Mouse (Mus musculus): Measurements from ENCODE around the gene Rps27rt. TPM values are rescaled to one million over a fixed set of nuclear protein-coding genes. Genes with fewer than 3 reads are reported as not detected.
"Not testable (repeated sequence)": the region's sequence is repeated elsewhere in the genome, so short reads cannot be mapped to it uniquely, and the experiment has no call there.

Rps27rt gene
- total RNA-seq, 2 experiments from 2014 or later: 43.0 to 65.9 TPM

DNA sequence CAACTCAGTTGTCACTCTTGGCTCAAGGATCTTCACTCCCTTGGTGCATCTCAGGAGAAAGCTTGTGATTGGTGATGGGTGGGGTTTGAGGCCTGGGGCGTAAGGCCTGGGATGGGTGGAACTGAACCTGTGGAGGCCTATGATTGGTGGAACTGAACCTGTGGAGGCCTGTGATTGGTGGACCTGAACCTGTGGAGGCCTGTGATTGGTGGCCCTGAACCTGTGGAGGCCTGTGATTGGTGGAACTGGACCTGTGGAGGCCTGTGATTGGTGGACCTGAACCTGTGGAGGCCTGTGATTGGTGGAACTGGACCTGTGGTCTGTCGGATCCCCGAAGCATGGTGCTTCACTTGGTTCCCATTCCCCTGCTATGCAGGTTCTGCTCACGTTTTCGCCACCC lies 3.2 kb upstream of the Rps27rt start:
- DNase-seq: no peak

DNA sequence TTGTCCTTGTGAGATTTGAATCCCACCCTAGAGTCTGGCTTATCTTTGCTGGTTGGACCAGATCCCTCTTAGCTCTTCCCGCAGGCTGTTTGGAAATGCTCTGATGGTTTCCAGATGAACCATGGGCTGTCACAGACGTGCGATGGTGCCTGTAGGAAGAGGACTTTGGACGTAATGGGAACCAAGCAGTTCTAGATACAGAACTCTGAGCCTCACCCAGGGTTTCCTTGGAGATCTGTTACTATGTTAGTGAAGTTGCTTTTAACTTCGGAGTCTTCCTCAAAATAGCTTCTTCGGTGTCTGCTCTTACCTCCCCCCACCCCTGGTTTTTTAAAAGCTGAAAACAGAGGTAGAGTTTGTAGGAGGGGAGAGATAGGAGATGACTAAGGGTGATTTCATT lies 2.6 kb downstream of the Rps27rt start:
- DNase-seq: no peak

DNA sequence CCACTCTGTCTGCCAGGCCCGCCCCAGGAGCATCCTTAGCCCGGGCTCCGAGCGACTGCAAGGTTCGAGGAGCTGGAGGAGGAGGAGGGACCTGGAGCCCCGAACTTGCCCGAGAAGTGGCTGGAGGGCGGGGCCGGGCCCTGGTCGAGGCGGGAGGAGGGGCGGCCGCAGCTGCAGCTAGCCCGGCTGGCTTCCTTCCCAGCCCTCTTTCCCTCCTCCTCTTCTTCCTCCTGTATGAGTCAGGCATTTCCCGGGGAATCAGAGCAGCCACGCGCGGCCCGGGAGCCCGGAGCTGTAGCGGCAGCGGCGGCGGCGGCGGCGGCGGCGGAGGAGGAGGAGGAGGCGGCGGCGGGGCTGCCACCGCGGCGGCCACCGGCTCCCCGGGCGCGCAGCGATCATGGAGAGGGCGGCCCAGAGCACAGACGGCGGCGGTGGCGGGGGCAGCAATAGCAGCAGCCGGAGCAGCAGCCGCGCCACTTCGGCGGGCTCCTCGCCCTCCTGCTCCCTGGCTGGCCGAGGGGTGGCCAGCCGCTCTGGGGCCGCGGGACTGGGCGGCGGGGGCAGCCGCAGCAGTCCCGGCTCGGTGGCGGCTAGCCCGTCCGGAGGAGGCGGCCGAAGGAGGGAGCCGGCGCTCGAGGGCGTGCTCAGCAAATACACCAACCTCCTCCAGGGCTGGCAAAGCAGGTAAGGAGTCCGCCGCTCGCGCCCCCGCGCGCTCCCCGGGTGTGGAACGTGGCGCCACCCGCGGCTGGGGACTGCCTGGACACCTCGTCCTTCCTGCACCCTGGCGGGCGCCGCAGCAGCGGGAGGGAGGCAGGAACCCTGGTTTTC lies 4.0 kb downstream of the Rps27rt start, which contains the start of gene Osbpl10:
TSS of gene Osbpl10 (plus strand) at position 289 of the 831 bp plus-strand sequence.
- peak; percentile 88 for DNase-seq

DNA sequence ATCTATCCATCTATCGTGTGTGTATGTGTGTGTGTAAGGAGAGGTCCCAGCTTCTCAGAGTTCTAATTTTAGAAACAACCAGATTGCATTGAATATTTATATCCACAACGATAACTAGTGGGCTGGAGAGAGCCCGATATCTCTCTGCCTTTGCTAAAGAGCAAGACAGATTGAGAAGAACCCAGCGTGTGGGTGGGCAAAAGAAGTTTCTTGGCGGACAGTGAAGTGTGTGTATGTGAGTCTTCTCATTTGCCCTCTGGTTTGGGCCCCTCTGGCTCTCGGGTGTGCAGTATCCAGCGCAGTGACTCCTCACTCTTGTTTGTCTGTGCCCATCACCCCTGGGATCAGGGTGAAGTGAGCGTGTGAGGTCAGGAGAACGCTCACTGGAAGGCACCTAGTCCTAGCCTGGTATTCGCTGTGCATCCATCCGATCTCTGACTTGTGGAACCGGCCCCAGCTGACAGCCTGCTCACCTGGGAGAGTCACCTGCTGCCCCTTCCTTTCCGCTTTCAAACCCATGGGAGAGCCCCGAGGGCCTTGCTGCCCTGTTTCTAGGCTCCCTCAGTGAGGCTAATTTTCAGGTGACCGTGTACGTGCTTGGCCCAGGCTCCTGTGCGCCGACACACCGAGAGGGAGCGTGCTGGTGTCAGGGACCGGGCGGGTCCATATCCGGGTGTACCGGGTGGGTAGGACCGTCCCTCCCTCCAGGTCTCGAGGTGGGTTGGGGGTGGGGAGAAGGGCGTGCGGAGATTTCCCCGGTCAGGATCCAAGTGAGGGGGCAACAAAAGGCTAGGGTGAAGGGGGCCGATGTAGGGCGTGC lies 4.9 kb downstream of the Rps27rt start:
- no peak for DNase-seq

DNA sequence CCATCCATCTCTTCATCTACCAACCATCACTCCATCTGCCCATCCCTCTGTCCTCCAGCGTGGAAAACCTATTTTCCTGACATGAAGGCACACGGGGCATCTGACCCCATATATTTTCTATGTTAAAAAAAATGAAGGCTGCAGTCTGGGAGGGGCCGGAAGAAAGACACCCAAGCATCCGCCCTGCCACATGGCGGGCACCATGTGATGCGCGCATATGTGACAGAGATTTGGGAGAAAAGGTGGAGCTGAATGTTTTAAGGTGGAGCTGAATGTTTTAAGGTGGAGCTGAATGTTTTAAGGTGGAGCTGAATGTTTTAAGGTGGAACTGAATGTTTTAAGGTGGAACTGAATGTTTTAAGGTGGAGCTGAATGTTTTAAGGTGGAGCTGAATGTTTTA lies 16.3 kb downstream of the Rps27rt start:
- not testable (repeated sequence) for DNase-seq

DNA sequence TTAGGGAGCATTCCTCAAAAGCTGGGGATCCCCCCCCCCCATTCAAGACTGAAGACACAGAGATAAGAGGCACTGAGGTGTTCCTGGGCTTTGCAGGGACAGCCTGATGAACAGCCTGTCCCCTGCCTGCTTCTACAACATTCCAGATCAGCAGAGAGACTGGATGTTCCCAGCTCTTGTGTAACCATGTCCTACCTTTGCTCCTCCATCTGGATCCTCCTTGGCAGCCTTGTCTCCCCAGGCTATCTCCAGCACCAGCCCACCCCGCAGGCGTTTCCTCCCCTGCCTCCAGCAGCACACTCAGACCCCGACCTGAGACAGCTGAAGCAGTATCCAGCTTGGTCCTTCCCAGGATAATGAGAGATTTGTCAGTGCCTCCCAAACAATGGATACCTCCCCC lies 18.4 kb downstream of the Rps27rt start:
- DNase-seq: no peak

DNA sequence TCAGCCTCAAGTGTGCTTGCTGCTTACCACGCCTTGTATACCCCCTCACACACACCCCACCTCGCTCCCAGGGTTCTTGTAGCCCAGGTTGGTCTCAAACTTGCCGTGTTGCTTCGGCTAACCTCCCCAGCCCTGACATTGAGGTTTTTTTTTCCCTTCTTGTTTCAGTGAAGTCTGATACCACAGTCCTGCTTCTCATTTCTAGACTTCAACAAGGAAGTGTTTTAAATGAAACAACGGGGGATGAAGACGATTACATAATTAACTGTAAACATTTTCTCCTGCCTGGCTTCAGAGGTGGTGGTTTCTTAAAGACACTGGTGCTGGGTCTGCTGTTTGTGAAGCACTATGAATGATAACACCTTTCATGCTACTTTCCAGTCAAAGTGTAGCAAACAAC lies 21.7 kb downstream of the Rps27rt start:
- no peak for DNase-seq

DNA sequence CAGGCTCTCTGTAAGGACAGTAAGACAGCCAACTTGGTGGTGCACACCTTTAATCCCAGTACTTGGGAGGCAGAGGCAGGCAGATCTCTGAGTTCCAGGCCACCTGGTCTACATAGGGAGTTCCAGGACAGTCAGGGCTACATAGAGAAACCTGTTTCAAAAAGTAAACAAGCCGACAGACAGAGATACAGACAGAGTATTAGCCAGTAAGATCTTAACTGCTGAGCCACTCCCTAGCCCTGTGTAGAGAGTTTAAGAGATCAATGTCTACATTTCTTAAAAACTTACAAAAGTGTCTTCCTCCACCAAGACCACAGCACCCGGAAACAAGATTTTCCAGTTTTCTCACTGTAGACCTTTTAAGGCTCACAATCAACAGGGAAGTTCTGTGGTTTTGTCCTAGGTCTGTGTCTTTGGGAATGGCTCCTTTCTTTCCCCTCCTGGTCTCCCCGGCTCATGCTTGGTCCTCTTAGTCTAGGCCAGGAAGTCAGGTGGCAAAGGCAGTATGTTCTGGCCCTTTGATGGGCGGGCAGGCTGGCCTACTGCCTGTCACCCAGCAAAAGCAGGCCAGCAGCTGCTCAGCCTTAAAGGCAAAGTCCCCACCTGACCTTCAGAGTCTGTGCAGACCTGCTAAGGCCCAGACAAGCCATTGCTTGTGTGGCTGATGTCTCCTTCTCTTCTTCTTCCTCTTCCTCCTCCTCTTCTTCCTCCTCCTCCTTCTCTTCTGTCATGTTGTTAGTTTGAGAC lies 22.3 kb downstream of the Rps27rt start:
- DNase-seq: peak; percentile 34

DNA sequence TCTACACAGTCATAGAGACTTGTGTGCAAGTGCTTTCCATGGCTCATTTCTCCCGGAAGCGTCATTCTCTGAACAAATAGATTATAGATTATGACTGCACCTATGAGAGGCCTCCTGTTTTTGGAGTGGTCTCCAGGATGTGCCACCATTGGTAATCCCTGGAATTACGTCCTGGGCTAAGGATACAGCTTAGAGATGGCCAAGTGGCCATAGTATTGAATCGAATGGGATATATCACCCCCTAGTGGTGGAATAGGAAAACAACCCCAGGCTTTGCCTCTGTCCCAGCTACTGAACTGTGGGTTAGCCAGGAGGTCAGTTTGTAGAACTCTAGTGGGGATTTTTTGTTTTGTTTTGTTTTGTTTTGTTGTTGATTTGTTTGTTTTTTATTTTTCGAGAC lies 25.6 kb downstream of the Rps27rt start:
- DNase-seq: peak; percentile 44

DNA sequence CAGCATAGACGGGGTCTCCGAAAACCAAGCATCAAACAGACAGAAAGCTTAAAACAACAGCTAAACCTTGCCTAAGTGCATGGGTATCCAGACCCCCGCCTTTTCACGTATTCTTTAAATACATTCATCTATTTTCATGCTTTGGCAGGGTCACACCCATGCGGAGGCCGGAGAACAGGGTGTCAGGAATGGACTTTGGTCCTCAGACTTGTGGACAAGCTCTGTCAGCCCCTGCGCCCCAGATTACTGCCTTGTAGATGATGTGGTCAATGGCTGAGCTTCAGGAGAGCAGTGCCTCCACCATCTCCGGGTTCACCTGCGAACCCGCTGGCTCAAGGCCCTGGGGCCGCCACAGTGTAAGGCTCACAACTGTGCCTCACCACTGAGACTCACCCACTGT lies 27.2 kb downstream of the Rps27rt start:
- no peak for DNase-seq

DNA sequence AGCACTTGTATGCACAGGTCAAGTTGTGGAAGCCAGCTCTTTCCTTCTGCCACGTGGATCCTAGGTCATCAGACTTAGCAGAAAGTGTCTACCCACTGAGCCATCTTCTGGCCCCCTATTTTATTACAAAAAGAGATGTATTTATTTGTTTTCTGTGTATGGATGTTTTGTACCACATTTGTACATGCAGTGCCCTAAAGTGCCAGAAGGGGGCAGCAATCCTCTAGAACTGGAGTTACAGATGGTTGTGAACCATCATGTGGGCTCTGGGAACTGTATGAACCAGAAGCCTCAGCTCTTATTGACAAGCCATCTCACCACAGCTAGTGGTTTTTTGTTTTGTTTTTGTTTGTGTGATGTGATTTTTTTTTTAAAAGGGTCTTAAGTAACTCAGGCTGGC lies 29.7 kb downstream of the Rps27rt start:
- DNase-seq: no peak

DNA sequence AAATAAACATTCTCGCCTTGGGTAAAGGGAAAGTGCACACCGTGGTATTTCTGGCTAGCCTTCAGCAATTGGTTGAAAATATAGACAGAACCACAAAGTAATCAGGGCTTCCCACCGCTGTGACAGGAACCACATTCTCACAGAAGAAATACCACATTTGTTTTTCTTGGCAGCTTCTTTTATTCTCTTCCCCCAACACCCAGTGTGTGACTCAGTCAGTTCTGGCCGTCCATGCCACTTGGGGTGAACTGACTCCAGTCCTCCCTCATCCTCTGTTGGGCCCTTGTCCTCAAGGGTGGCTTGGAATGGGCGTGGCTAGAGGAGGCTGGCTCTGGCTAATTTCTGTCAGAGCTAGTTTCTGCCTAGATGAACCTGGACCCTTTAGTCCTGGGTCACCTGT lies 34.1 kb downstream of the Rps27rt start:
- peak; percentile 32 for DNase-seq

DNA sequence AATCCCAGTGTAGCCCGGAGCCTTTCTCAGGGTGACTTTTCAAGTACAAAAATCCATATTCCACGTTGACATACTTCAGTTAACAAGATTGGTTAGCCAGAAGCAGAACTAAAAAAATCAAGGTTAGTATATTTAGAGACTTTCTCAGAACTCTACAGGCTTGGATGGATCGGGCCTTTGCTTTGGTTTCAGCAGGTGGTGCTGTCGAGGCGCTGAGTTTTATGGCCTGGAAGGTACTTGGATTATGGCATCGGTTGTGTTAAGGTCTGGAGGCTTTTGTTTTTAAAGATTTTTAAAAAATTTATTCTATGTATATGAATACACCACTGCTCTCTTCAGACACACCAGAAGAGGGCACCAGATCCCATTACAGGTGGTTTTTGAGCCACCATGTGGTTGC lies 37.0 kb downstream of the Rps27rt start:
- DNase-seq: no peak

DNA sequence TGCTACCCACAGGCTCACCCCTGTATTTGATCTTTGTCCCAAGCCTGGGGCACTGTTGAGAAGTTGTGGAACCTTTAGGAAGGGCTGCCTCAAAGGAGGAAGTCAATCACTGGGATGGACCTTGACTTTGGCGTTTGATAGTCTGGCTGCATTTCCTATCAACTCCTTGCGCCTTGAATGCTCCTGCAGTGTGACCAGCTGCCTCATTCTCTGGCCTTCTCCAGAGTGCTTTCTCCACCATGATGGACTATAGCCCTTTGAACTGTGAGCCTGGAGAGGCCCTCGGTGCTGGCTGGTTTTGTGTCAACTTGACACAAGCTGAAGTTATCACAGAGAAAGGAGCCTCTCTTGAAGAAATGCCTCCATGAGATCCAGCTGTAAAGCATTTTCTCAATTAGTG lies 37.9 kb downstream of the Rps27rt start:
- no peak for DNase-seq

DNA sequence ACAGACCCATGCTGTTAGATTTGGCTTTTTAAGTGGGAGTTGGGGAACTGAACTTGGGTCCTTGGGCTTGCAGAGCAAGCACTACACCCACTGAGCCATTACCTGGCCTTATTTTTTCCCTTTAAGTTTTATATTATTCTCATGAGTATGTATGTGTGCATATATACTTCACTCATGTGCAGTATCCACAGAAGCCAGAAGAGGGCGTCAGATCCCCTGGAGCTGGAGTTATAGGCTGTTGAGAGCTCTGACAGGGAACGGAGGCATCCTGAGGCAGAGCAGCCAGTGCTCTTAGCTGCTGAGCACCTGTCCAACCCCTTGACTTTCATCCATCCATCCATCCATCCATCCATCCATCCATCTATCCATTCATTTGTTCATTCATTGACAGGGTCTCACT lies 45.9 kb downstream of the Rps27rt start:
- DNase-seq: no peak

DNA sequence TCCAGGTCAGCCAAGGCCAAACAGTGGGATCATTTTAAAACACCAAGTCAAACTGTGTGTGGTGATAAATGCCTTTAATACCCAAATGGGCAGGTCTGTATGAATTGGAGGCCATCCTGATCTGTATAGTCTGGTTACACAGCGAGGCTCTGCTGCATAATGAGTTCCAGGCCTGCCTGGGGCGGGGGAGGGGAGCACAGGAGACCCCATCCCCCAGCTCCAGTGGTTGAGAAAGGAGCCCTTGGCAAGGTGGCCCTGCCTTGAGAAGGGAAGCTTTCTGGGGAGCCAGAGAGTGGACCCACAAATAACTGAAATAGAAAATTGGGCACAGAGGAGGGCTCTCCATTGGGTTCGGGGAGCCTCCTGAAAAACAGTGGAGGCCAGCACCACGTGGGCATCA lies 47.2 kb downstream of the Rps27rt start:
- DNase-seq: no peak

DNA sequence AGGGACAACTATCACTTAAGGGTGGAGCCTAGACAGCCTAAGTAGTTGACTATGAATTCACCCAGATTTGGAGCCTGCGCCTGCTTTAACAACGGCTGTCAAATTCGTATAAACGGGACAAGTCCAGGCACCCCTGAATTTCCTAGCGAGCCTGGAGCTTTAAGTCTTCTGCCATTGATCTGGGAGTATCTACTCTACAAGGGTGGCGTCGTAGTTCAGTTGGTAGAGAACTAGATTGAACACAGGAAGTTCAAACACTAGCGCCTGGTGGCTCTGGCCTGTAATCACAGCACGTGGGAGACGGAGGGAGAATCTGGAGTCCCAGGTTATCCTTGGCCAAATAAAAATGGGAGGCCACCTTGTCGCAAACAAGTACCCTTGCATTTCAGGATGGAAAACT lies 48.3 kb downstream of the Rps27rt start:
- DNase-seq: no peak

DNA sequence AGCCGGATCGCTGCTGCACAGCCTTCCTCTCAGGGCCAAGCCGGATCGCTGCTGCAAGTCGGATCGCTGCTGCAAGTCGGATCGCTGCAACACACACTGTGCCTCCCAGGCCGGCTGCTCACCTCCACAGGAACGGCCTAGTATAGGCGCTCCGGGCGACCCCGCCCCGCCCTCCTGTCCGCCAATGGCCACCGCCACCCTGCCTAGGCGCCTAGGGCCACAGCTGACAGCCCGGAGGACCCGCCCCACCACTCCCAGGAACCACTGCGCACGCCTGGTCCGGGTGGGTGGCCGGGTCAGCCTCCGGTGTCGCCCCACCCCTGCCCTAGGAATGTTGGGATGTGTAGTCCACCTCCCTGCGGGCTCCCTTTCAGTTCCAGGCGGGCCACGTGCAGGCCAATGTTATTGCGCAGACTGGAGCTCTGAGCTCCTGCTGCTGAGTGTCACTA lies 48.8 kb downstream of the Rps27rt start, which contains the start of gene Gpd1l:
TSS of gene Gpd1l (minus strand) at position 265 of the 449 bp plus-strand sequence.
- DNase-seq: peak; percentile 99

DNA sequence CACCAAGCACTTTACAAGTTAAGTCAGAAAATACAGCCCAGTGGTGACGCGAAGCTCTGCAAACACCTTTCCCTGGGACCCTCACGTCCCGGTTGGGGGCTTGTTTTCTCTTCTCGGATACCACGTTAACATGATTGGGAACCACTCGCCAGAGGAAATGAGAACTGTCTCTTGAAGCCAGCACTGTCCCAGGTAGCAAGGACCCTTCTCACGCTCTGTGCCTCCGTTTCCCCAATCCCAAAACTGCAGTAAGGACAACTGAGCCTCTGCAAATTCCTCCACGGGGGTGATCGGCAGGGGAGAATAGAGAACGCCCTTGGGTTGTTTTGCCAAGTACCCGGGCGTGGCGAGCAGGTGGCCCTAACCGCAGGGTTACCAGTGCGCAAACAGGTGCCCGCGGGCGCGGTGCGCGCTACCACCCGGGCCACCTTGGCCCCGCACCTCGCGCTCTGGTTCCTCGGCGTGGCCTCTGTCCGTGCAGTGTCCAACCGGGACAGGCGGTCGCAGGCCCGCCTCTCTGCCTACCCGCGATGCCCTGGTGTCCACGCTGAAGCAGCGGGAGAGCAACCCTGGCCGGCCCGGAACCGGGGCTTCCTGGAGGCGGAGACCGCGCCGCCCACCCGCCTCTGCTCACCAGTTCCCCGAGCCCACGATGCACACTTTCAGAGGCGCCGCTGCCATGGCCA lies 49.4 kb downstream of the Rps27rt start:
- no peak for DNase-seq

DNA sequence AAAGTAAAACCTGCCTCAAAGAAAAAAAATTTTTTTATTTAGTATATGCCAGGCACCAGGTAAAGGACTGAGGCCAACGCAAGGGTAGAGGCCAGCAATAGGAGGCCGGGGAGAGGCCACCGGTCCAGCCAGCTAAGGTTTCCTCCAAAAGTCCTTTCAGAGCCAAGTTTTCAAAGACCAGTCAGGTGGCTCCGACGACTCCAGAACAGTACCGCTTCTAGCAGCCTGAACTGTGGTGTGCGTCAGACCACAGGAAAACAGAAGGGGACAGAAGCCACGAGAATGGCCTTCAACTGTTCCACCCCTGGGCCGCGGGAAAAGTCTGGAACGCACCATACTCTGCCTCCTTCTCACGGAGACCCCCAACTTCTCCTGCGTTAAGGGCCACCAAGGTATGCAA lies 49.9 kb downstream of the Rps27rt start:
- peak; percentile 44 for DNase-seq

All from adrenal gland, postnatal 10 days (tissue).